Mouse (Mus musculus) midbrain, embryonic 11.5 days (tissue): ENCODE data around the gene Wdr37. TPM values are rescaled to one million over a fixed set of nuclear protein-coding genes. Genes with fewer than 3 reads are reported as not detected.
"Not testable (repeated sequence)": the region's sequence is repeated elsewhere in the genome, so short reads cannot be mapped to it uniquely, and the experiment has no call there.

Experiments
- ATAC-seq: fragments of 200-750 bp; cut with Nextera tagmentation; 2 replicates; pipeline ENCODE4 v1.8.0; 2017; ENCODE audit warnings: moderate TSS enrichment, moderate library complexity; ENCODE audit not compliant: low FRiP score
- DNase-seq: peaks from one replicate; pipeline ENCODE4 v3.0.0; 2015; ENCODE audit warnings: low spot score; ENCODE audit errors: missing footprints
- H3K27ac ChIP-seq: fragments of 300-500 bp; sonication (generic); 2 replicates; pipeline ENCODE4 v1.5.1; 2014; ENCODE audit warnings: low read depth, low read length
- H3K27me3 ChIP-seq: fragments of 300-500 bp; sonication (generic); 2 replicates; pipeline ENCODE4 v1.6.1; 2014; ENCODE audit warnings: mild to moderate bottlenecking, low read length, moderate library complexity, mixed read lengths; ENCODE audit not compliant: control insufficient read depth, insufficient read depth
- H3K36me3 ChIP-seq: fragments of 300-500 bp; sonication (generic); 2 replicates; pipeline ENCODE4 v1.6.1; 2014; ENCODE audit warnings: mild to moderate bottlenecking, low read length, moderate library complexity, mixed read lengths; ENCODE audit not compliant: control insufficient read depth, insufficient read depth
- H3K4me1 ChIP-seq: fragments of 300-500 bp; sonication (generic); 2 replicates; pipeline ENCODE4 v1.6.1; 2014; ENCODE audit warnings: low read length; ENCODE audit not compliant: control insufficient read depth, insufficient read depth
- H3K4me2 ChIP-seq: fragments of 300-500 bp; sonication (generic); 2 replicates; pipeline ENCODE4 v1.6.1; 2014; ENCODE audit warnings: mild to moderate bottlenecking, moderate library complexity
- H3K4me3 ChIP-seq: fragments of 300-500 bp; sonication (generic); 2 replicates; pipeline ENCODE4 v1.5.1; 2014; ENCODE audit warnings: low read depth, low read length
- H3K9ac ChIP-seq: fragments of 300-500 bp; sonication (generic); 2 replicates; pipeline ENCODE4 v1.6.1; 2014; ENCODE audit warnings: low read length
- H3K9me3 ChIP-seq: fragments of 300-500 bp; sonication (generic); 2 replicates; pipeline ENCODE4 v1.6.1; 2016; ENCODE audit warnings: low read length; ENCODE audit not compliant: control insufficient read depth
- WGBS: fragments of 180-500 bp; shearing (Covaris S2); extraction: QIAGEN DNeasy Blood & Tissue Kit; methylation state at CpG from one replicate; pipeline ENCODE4 v1.1.7; 2014; 5-methylcytosine and 5-hydroxymethylcytosine counted together
- polyA plus RNA-seq: library from polyadenylated mRNA; unstranded; fragments of >200 nt; fragmentation: Nextera tagmentation; extraction: Ambion mirVana; gene quantifications from 2 replicates; pipeline ENCODE4 v1.2.1, GENCODE M21; 2014

Wdr37 gene
- polyA plus RNA-seq, 1 experiment from 2014 or later = 46.2 TPM

GRCm38 (mm10) chr13:8849311-8849710, 22.4 kb downstream of the Wdr37 start:
- no peaks in the 10 kb centered on the region for H3K27me3 ChIP-seq
- peaks cover 8% of the 10 kb centered on the region; the same call in 1 of the 2 replicates for H3K36me3 ChIP-seq
- no peaks in the 10 kb centered on the region for H3K9me3 ChIP-seq
- DNase-seq (no peak), ATAC-seq (no peak)
- H3K27ac ChIP-seq = no peak overlapping the region
- H3K4me3 ChIP-seq = no peak overlapping the region
- H3K4me1 ChIP-seq = no peaks in the 10 kb centered on the region
- 77% methylated on average over 1 of the region's 1 CpGs for WGBS
- H3K9ac ChIP-seq = no peak overlapping the region
- no peak overlapping the region for H3K4me2 ChIP-seq

DNA sequence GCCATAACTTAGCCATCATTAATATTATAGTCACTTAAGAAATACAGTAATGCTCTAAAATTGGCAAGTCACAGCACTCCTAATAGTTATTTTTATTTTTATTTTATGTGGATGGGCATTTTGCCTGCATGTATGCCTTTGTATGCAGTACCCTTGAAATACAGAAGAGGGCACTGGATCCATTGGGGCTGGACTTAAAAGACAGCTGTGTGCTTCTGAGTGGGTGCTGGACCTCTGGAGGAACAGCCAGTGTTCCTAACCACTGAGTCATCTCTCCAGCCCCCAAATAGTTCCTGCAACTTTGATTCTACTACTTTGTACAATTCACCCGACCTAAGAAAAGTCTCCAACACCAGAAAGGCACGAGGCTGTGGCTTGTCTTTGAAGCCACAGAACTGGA, 24.0 kb downstream of the Wdr37 start:
- Histone ChIP-seq H3K9me3 (no peaks in the 10 kb centered on the region), H3K4me3 (no peak overlapping the region), H3K36me3 (peaks cover 8% of the 10 kb centered on the region; the same call in 1 of the 2 replicates), H3K4me2 (no peak overlapping the region), H3K27ac (no peak overlapping the region), H3K27me3 (no peaks in the 10 kb centered on the region), H3K4me1 (no peaks in the 10 kb centered on the region), H3K9ac (no peak overlapping the region)
- 57% methylated on average over 2 of the region's 2 CpGs for WGBS
- no peak for DNase-seq
- no peak for ATAC-seq

DNA sequence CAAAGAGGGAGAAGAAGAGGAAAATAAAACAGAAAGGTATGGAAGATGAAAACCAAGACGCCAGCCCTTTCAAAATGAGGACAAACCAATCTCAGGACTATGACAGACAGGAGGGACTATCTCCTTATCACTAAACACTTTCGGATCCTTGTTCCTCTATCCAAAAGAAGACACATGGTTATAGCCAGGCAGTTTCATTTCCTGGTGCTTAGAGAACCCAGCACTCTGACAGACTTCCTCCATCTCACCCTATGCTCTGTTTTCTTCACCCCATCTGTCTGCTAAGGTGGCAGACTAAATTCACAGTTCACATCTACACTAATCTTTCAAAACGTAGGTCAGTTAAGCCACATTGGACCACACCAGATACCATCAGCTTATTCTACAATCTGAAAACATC, 29.4 kb downstream of the Wdr37 start:
- Histone ChIP-seq H3K4me2 (no peak overlapping the region), H3K36me3 (peaks cover 11% of the 10 kb centered on the region), H3K9ac (no peak overlapping the region), H3K4me1 (no peaks in the 10 kb centered on the region), H3K4me3 (no peak overlapping the region), H3K27me3 (no peaks in the 10 kb centered on the region), H3K27ac (no peak overlapping the region), H3K9me3 (no peaks in the 10 kb centered on the region)
- no peak for DNase-seq
- ATAC-seq = no peak
- 93% methylated on average over 3 of the region's 3 CpGs for WGBS

- ATAC-seq, H3K36me3 ChIP-seq: not testable (repeated sequence)
Observed at GRCm38 (mm10) chr13:8841846-8842245, 29.9 kb downstream of the Wdr37 start.

GRCm38 (mm10) chr13:8840941-8841340, 30.8 kb downstream of the Wdr37 start:
- peaks cover 9% of the 10 kb centered on the region for H3K36me3 ChIP-seq
- H3K4me2 ChIP-seq = no peak overlapping the region
- no peak overlapping the region for H3K9ac ChIP-seq
- no peak for ATAC-seq
- 84% methylated on average over 2 of the region's 2 CpGs for WGBS
- no peaks in the 10 kb centered on the region for H3K27me3 ChIP-seq
- H3K9me3 ChIP-seq = no peaks in the 10 kb centered on the region
- no peak for DNase-seq
- no peak overlapping the region for H3K27ac ChIP-seq
- no peak overlapping the region for H3K4me3 ChIP-seq
- H3K4me1 ChIP-seq = no peaks in the 10 kb centered on the region

More at GRCm38 (mm10) chr13:8841846-8842245, 29.9 kb downstream of the Wdr37 start:
- not testable (repeated sequence) for H3K4me3 ChIP-seq, H3K4me2 ChIP-seq, DNase-seq, H3K9ac ChIP-seq, H3K27ac ChIP-seq, H3K9me3 ChIP-seq, H3K4me1 ChIP-seq, H3K27me3 ChIP-seq
- WGBS = 94% methylated on average over 7 of the region's 7 CpGs

GRCm38 (mm10) chr13:8839937-8840336, 31.8 kb downstream of the Wdr37 start:
- no peaks in the 10 kb centered on the region for H3K9me3 ChIP-seq
- ATAC-seq (no peak), DNase-seq (no peak)
- H3K27ac ChIP-seq = no peak overlapping the region
- no peak overlapping the region for H3K4me3 ChIP-seq
- 82% methylated on average over 6 of the region's 6 CpGs for WGBS
- no peak overlapping the region for H3K4me2 ChIP-seq
- peaks cover 7% of the 10 kb centered on the region for H3K36me3 ChIP-seq
- no peaks in the 10 kb centered on the region for H3K4me1 ChIP-seq
- H3K9ac ChIP-seq = no peak overlapping the region
- H3K27me3 ChIP-seq = no peaks in the 10 kb centered on the region

DNA sequence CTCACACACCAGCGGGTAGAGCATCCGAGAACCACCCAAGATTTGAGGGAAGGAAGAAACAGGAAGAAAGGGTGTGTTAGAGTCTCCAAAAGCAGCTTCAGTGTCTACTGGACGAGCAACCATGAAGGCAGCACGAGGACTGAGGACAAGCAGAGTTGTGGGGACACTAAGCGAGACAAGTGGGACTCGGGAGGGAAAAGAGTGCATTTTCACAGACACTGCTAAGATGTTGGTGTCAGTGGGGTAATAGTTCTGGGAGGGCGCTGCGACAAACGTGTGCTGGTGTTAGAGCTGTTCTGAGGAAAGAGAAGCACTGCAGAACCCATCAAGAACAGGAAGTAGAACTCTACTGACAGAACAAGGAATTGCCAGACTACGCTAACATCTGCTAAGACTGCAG, 32.6 kb downstream of the Wdr37 start:
- DNase-seq (no peak), ATAC-seq (no peak)
- Histone ChIP-seq H3K27ac (no peak overlapping the region), H3K4me2 (no peak overlapping the region), H3K9ac (no peak overlapping the region), H3K4me1 (no peaks in the 10 kb centered on the region), H3K4me3 (no peak overlapping the region), H3K9me3 (no peaks in the 10 kb centered on the region), H3K27me3 (no peaks in the 10 kb centered on the region), H3K36me3 (peaks cover 11% of the 10 kb centered on the region)
- WGBS = 90% methylated on average over 10 of the region's 10 CpGs

GRCm38 (mm10) chr13:8838394-8838793, 33.3 kb downstream of the Wdr37 start:
- H3K36me3 ChIP-seq = peaks cover 11% of the 10 kb centered on the region

GRCm38 (mm10) chr13:8834573-8834972, 37.1 kb downstream of the Wdr37 start:
- no peak overlapping the region for H3K27ac ChIP-seq
- H3K4me2 ChIP-seq = no peak overlapping the region
- H3K27me3 ChIP-seq = no peaks in the 10 kb centered on the region
- DNase-seq (no peak), ATAC-seq (no peak)
- WGBS = 97% methylated on average over 5 of the region's 5 CpGs
- no peak overlapping the region for H3K4me3 ChIP-seq
- no peak overlapping the region for H3K9ac ChIP-seq
- no peaks in the 10 kb centered on the region for H3K9me3 ChIP-seq
- no peaks in the 10 kb centered on the region for H3K4me1 ChIP-seq
- H3K36me3 ChIP-seq = peaks cover 8% of the 10 kb centered on the region

More at GRCm38 (mm10) chr13:8838394-8838793, 33.3 kb downstream of the Wdr37 start:
- Histone ChIP-seq H3K27ac (no peak overlapping the region), H3K9ac (no peak overlapping the region), H3K9me3 (no peaks in the 10 kb centered on the region), H3K4me1 (no peaks in the 10 kb centered on the region), H3K4me3 (no peak overlapping the region), H3K4me2 (no peak overlapping the region), H3K27me3 (no peaks in the 10 kb centered on the region)
- DNase-seq (no peak), ATAC-seq (no peak)
- 48% methylated on average over 3 of the region's 3 CpGs for WGBS
